Mouse (Mus musculus) forebrain, embryonic 12.5 days (tissue): Measurements from ENCODE around the gene Casd1. TPM values are rescaled to one million over a fixed set of nuclear protein-coding genes. Genes with fewer than 3 reads are reported as not detected.
"Not testable (repeated sequence)": the region's sequence is repeated elsewhere in the genome, so short reads cannot be mapped to it uniquely, and the experiment has no call there.

Experiments used
- ATAC-seq: fragments of 200-750 bp; cut with Nextera tagmentation; 2 replicates; pipeline ENCODE4 v1.8.0; 2017; ENCODE audit warnings: moderate TSS enrichment; ENCODE audit not compliant: low FRiP score
- H3K27ac ChIP-seq: fragments of 300-500 bp; sonication (generic); 2 replicates; pipeline ENCODE4 v1.5.1; 2016; ENCODE audit warnings: mild to moderate bottlenecking
- H3K27me3 ChIP-seq: fragments of 300-500 bp; sonication (generic); 2 replicates; pipeline ENCODE4 v1.6.1; 2016; ENCODE audit warnings: mild to moderate bottlenecking
- H3K36me3 ChIP-seq: fragments of 300-500 bp; sonication (generic); replicated peaks from 2 replicates; pipeline ENCODE4 v1.6.1; 2016; ENCODE audit warnings: mild to moderate bottlenecking
- H3K4me1 ChIP-seq: fragments of 300-500 bp; sonication (generic); 2 replicates; pipeline ENCODE4 v1.6.1; 2016
- H3K4me2 ChIP-seq: fragments of 300-500 bp; sonication (generic); 2 replicates; pipeline ENCODE4 v1.6.1; 2016; ENCODE audit warnings: mild to moderate bottlenecking, moderate library complexity
- H3K4me3 ChIP-seq: fragments of 300-500 bp; sonication (generic); replicated peaks from 2 replicates; pipeline ENCODE4 v1.5.1; 2016; ENCODE audit warnings: mild to moderate bottlenecking
- H3K9ac ChIP-seq: fragments of 300-500 bp; sonication (generic); 2 replicates; pipeline ENCODE4 v1.6.1; 2016; ENCODE audit warnings: mild to moderate bottlenecking
- H3K9me3 ChIP-seq: fragments of 300-500 bp; sonication (generic); 2 replicates; pipeline ENCODE4 v1.6.1; 2016
- WGBS: fragments of 180-500 bp; shearing (Covaris S2); methylation state at CpG from one replicate; pipeline ENCODE4 v1.1.7; 2016; 5-methylcytosine and 5-hydroxymethylcytosine counted together
- polyA plus RNA-seq: library from polyadenylated mRNA; unstranded; fragments of >200 nt; fragmentation: Nextera tagmentation; extraction: Ambion mirVana; gene quantifications from 2 replicates; pipeline ENCODE4 v1.2.1, GENCODE M21; 2016

The Casd1 gene
- polyA plus RNA-seq, 1 experiment from 2014 or later, result 35.3 TPM

DNA sequence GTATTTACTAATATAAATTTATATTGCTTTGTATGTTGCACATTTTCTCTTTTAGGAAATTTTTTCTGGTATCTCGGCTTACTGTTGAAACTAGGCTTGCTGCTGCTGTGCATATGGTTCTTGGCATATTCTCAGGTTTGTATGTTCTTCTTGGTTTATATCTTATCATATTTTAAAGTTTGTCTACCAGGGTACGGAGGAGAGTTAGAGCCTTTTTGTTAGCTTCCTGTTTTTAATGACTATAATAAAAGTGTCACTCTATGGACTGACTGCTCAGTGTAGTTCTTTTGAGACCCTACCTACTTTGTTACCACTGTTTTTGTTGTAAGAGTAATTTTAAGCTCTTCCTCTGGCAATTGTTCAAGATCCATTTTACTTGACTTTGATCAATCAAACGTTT lies 30.8 kb downstream of the Casd1 start:
- no peaks in the 10 kb centered on the region for H3K27me3 ChIP-seq
- no peak overlapping the region for H3K9ac ChIP-seq
- H3K27ac ChIP-seq, result no peak overlapping the region
- ATAC-seq, result no peak
- no peaks in the 10 kb centered on the region; the same call in 1 of the 2 replicates for H3K36me3 ChIP-seq
- no peak overlapping the region for H3K4me3 ChIP-seq
- WGBS, result 54% methylated on average over 3 of the region's 3 CpGs
- H3K4me1 ChIP-seq, result peaks cover 8% of the 10 kb centered on the region; the same call in 1 of the 2 replicates
- no peaks in the 10 kb centered on the region for H3K9me3 ChIP-seq
- H3K4me2 ChIP-seq, result no peak overlapping the region

- H3K36me3 ChIP-seq, result peaks cover 4% of the 10 kb centered on the region; the same call in 1 of the 2 replicates
- H3K27me3 ChIP-seq, result no peaks in the 10 kb centered on the region
- H3K9ac ChIP-seq, result no peak overlapping the region
- H3K27ac ChIP-seq, result no peak overlapping the region
- WGBS, result 14% methylated on average over 4 of the region's 4 CpGs
- H3K4me3 ChIP-seq, result no peak overlapping the region
- H3K4me2 ChIP-seq, result no peak overlapping the region
- ATAC-seq, result peak; percentile 78
- peaks cover 8% of the 10 kb centered on the region; the same call in 1 of the 2 replicates for H3K4me1 ChIP-seq
- H3K9me3 ChIP-seq, result no peaks in the 10 kb centered on the region
Observed at GRCm38 (mm10) chr6:4633189-4633588, 32.5 kb downstream of the Casd1 start.

- Histone ChIP-seq H3K27ac (no peak overlapping the region), H3K4me2 (no peak overlapping the region), H3K4me3 (no peak overlapping the region), H3K9me3 (no peaks in the 10 kb centered on the region), H3K27me3 (no peaks in the 10 kb centered on the region), H3K36me3 (peaks cover 4% of the 10 kb centered on the region; the same call in 1 of the 2 replicates), H3K9ac (no peak overlapping the region), H3K4me1 (peaks cover 8% of the 10 kb centered on the region; the same call in 1 of the 2 replicates)
- WGBS, result 81% methylated on average over 1 of the region's 1 CpGs
- ATAC-seq, result no peak
Observed at GRCm38 (mm10) chr6:4634804-4635203, 34.2 kb downstream of the Casd1 start.

DNA sequence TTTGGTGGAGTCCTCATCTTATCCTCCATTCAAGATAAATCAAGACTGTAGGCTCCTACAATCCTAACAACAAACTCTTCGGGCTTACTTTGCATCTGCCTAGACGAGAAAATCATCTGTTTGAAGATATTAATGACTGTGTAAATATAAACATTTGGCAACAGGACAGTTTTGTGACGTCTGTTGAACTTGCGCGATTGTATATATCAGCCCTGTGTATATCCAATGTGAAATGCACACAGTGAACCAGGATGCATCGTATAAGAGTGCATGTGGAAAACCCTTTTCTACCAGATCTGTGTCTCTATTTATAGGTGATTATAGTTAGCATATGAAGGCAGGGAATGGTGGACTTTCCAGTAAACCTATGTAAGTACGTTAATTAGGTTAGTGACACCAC lies 41.4 kb downstream of the Casd1 start:
- Histone ChIP-seq H3K27me3 (no peaks in the 10 kb centered on the region), H3K4me3 (no peak overlapping the region), H3K9me3 (no peaks in the 10 kb centered on the region), H3K27ac (no peak overlapping the region), H3K36me3 (peaks cover 14% of the 10 kb centered on the region), H3K4me1 (no peaks in the 10 kb centered on the region), H3K4me2 (no peak overlapping the region), H3K9ac (no peak overlapping the region)
- 96% methylated on average over 7 of the region's 7 CpGs for WGBS
- no peak for ATAC-seq

DNA sequence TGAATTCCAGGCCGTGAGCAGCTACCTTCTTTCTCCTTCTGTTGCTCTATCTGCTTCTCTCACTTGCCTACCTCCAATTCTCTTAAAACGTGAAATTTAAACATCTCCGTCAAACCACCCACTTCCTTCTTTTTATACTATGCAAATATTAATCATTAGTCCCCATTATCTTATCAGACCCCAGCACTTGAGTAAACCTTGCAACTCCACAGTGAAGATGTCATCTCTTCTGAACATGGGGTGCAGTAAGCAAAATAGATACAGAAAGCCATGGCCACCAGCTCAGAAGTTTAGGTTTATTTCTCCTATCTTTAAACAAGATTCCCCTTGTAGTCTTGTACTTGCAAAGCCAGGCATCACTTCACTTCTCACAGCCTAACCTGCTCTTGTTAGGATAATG lies 46.7 kb downstream of the Casd1 start:
- Histone ChIP-seq H3K9ac (no peak overlapping the region), H3K9me3 (no peaks in the 10 kb centered on the region), H3K36me3 (peaks cover 2% of the 10 kb centered on the region; the same call in 1 of the 2 replicates), H3K27me3 (no peaks in the 10 kb centered on the region), H3K4me2 (no peak overlapping the region), H3K4me3 (no peak overlapping the region), H3K27ac (no peak overlapping the region), H3K4me1 (no peaks in the 10 kb centered on the region)
- 94% methylated on average over 3 of the region's 3 CpGs for WGBS
- no peak for ATAC-seq

GRCm38 (mm10) chr6:4652596-4653134 lies 52.0 kb downstream of the Casd1 start:
- no peak overlapping the region for H3K27ac ChIP-seq
- no peak for ATAC-seq
- H3K4me2 ChIP-seq, result no peak overlapping the region
- no peak overlapping the region for H3K4me3 ChIP-seq
- H3K9me3 ChIP-seq, result no peaks in the 10 kb centered on the region; the same call in 1 of the 2 replicates
- H3K9ac ChIP-seq, result no peak overlapping the region
- H3K36me3 ChIP-seq, result no peaks in the 10 kb centered on the region
- WGBS, result 85% methylated on average over 8 of the region's 8 CpGs
- no peaks in the 10 kb centered on the region for H3K4me1 ChIP-seq
- no peaks in the 10 kb centered on the region for H3K27me3 ChIP-seq

GRCm38 (mm10) chr6:4653741-4654140 lies 53.1 kb downstream of the Casd1 start:
- H3K4me2 ChIP-seq, H3K9me3 ChIP-seq, H3K4me3 ChIP-seq, H3K4me1 ChIP-seq, ATAC-seq, H3K9ac ChIP-seq, H3K27me3 ChIP-seq, H3K27ac ChIP-seq, H3K36me3 ChIP-seq: not testable (repeated sequence)
- WGBS, result 96% methylated on average over 12 of the region's 12 CpGs

DNA sequence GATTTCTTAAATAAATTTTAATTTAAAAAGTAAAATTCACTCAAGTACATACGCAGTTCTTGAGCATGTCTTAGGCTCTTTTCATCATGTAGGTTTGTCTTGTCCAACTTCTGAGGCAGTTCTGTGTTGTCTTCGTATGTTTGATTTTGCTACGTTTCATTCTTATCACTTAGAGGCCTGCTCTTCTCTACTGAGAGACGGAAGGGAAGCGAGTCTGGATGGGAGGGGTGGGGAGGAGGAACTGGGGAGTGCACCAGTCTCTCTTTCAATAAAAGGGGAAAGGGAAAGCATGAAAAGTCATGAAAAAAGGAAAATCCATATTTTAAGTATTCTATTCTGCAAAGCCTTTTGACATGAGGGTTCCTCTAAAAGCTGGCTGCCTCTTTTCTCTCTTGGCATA lies 54.8 kb downstream of the Casd1 start:
- WGBS, result 81% methylated on average over 5 of the region's 5 CpGs

GRCm38 (mm10) chr6:4655924-4656323 lies 55.3 kb downstream of the Casd1 start:
- Histone ChIP-seq H3K27ac (no peak overlapping the region), H3K9me3 (no peaks in the 10 kb centered on the region; the same call in 1 of the 2 replicates), H3K4me3 (no peak overlapping the region), H3K36me3 (no peaks in the 10 kb centered on the region), H3K27me3 (no peaks in the 10 kb centered on the region), H3K9ac (no peak overlapping the region), H3K4me1 (peaks cover 6% of the 10 kb centered on the region), H3K4me2 (no peak overlapping the region)
- ATAC-seq, result no peak
- WGBS, result 97% methylated on average over 4 of the region's 4 CpGs

More for the DNA sequence above, 54.8 kb downstream of the Casd1 start:
- H3K4me3 ChIP-seq, result no peak overlapping the region
- no peaks in the 10 kb centered on the region for H3K36me3 ChIP-seq
- no peaks in the 10 kb centered on the region for H3K27me3 ChIP-seq
- ATAC-seq, result no peak
- H3K9me3 ChIP-seq, result no peaks in the 10 kb centered on the region; the same call in 1 of the 2 replicates
- no peak overlapping the region for H3K4me2 ChIP-seq
- H3K9ac ChIP-seq, result no peak overlapping the region
- H3K4me1 ChIP-seq, result 0 out of 2 replicates have a peak, but pooled peaks cover 2% of the 10 kb centered on the region
- no peak overlapping the region for H3K27ac ChIP-seq

GRCm38 (mm10) chr6:4658861-4659260 lies 58.2 kb downstream of the Casd1 start:
- H3K27me3 ChIP-seq, result no peaks in the 10 kb centered on the region
- H3K36me3 ChIP-seq, result no peaks in the 10 kb centered on the region
- no peak overlapping the region for H3K9ac ChIP-seq
- H3K4me1 ChIP-seq, result peaks cover 8% of the 10 kb centered on the region
- H3K4me2 ChIP-seq, result no peak overlapping the region
- H3K4me3 ChIP-seq, result no peak overlapping the region
- H3K9me3 ChIP-seq, result no peaks in the 10 kb centered on the region
- ATAC-seq, result no peak
- no peak overlapping the region for H3K27ac ChIP-seq
- 89% methylated on average over 13 of the region's 13 CpGs for WGBS

- H3K4me2 ChIP-seq, result no peak overlapping the region
- H3K27me3 ChIP-seq, result no peaks in the 10 kb centered on the region
- no peaks in the 10 kb centered on the region for H3K9me3 ChIP-seq
- no peaks in the 10 kb centered on the region for H3K36me3 ChIP-seq
- no peak overlapping the region for H3K9ac ChIP-seq
- ATAC-seq, result no peak
- peaks cover 8% of the 10 kb centered on the region for H3K4me1 ChIP-seq
- WGBS, result 78% methylated on average over 2 of the region's 2 CpGs
- no peak overlapping the region for H3K4me3 ChIP-seq
- H3K27ac ChIP-seq, result no peak overlapping the region
Observed at GRCm38 (mm10) chr6:4663516-4663915, 62.9 kb downstream of the Casd1 start.

- no peak overlapping the region for H3K27ac ChIP-seq
- H3K36me3 ChIP-seq, result no peaks in the 10 kb centered on the region
- H3K9me3 ChIP-seq, result no peaks in the 10 kb centered on the region
- H3K9ac ChIP-seq, result no peak overlapping the region
- peaks cover 8% of the 10 kb centered on the region for H3K4me1 ChIP-seq
- no peak for ATAC-seq
- H3K27me3 ChIP-seq, result no peaks in the 10 kb centered on the region
- no peak overlapping the region for H3K4me2 ChIP-seq
- no peak overlapping the region for H3K4me3 ChIP-seq
- WGBS, result 76% methylated on average over 2 of the region's 2 CpGs
Observed at GRCm38 (mm10) chr6:4664313-4664712, 63.7 kb downstream of the Casd1 start.

DNA sequence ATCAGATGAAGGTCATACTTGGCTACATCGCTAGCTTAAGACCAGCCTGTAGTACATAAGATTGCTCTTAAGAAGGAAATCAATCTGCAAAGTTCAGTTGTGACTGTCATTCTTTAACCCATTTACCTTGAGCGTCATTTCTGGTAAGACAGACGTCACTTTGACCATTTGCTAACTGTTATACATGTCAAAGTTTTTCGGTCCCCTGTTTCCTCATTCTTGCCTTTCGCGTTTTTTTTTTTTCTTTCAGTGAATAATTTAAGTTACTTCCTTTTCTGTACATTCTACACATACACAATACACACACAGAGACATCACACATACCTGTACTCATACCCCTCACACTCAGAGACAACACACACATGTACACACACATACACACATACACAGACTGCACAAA lies 64.5 kb downstream of the Casd1 start:
- no peaks in the 10 kb centered on the region for H3K27me3 ChIP-seq
- ATAC-seq, result no peak
- H3K4me3 ChIP-seq, result no peak overlapping the region
- peaks cover 8% of the 10 kb centered on the region for H3K4me1 ChIP-seq
- H3K27ac ChIP-seq, result no peak overlapping the region
- no peaks in the 10 kb centered on the region for H3K9me3 ChIP-seq
- no peak overlapping the region for H3K9ac ChIP-seq
- H3K4me2 ChIP-seq, result no peak overlapping the region
- no peaks in the 10 kb centered on the region for H3K36me3 ChIP-seq
- 96% methylated on average over 6 of the region's 6 CpGs for WGBS
